Mouse (Mus musculus) layer of hippocampus, postnatal 10 days (tissue): Measurements from ENCODE around the gene Ddx60. TPM values are rescaled to one million over a fixed set of nuclear protein-coding genes. Genes with fewer than 3 reads are reported as not detected.
"Not testable (repeated sequence)": the region's sequence is repeated elsewhere in the genome, so short reads cannot be mapped to it uniquely, and the experiment has no call there.

Experiments used
- DNase-seq, 2 experiments: peaks; one replicate each; pipeline ENCODE4 v3.0.0; 2021; ENCODE audit warnings: low spot score in 2 of 2
- long read RNA-seq: library from polyadenylated mRNA; stranded (forward); transcript quantifications from one replicate; pipeline ENCODE4 v2.0.0, GENCODE M21; 2023
- total RNA-seq, 2 experiments: library from RNA; stranded (reverse); gene quantifications; 2 replicates each; pipeline ENCODE4 v1.2.3; 2021

Ddx60 gene
- total RNA-seq: under 1 TPM; 0.38 to 0.55 TPM
- long read RNA-seq: 0 reads

DNA sequence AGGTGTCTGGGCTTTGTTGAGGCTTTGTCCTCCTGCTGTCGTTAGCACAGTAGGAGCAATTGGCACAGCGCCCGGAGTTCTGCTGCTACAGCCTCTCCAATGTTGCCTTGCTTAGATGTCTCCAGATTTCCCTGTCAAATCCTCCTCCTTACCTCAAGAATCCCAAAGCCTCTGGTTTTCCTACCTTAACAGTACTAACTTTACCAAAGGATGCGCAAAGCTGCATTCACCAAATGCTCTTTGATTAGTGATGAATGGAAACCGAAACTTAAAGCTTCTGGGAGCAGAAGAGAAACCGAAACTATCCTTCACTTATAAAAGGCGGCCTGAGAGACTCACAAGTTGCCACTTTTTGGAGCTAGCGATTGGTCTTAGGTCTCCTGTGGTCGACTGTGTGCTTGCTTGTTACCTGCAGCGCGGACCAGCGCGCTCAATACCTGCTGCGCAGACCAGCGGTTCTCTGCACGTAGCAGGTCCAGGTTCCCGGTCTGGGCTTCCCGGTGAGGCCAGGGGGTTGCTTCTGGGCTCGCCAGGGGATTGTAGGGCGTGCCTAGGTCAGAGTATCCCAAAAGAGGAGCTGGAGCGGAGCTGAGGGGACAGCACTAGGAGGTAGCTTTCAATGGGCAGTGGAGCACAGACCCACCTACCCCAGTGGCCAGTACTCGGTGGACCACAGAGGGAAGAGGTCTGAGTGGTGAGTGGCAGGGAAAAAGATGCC, at the start of gene Ddx60:
Gene Ddx60 (plus strand): TSS at position 311 of the 718 bp plus-strand sequence.
- DNase-seq: peak; percentile 56 to 61

DNA sequence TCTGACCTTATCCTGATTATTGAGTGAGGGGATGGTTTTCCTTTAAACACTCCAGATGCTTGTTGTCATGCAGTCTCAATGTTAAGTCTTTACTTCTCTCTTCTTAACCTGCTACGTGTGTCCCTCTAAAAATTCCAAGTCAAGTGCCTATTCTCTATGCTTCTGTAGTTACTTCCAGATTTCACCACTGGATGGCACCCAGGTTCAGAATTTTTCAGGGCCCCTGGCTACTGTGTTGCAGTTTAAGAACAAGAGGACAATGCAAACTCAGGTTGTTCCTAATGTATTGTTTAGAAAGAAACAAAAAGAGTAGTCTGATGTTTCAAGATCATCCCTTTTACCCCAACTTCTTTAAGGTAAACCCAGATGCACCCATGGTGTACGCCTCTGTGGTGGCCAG, 33.8 kb upstream of the Ddx60 start:
- DNase-seq: peak; percentile 64 to 75

DNA sequence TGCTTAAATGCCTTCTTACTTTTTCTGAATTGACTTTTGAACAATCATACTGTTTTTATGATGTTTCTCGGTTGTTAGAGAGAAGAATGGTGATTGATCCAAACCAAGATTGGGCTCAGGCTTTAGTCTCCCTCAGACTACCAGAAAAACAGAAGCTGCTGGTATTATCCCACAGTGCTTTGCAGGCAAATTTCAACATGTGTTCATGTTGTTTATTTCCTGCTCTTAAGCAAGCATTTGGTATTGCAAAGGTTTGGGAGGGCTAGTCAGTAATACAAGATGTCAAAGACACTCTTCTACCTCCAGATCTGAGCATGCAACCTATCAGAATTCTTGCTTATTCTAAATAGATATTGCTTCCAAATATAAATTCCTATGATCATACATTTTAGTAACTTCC, 31.1 kb upstream of the Ddx60 start:
- DNase-seq: no peak

DNA sequence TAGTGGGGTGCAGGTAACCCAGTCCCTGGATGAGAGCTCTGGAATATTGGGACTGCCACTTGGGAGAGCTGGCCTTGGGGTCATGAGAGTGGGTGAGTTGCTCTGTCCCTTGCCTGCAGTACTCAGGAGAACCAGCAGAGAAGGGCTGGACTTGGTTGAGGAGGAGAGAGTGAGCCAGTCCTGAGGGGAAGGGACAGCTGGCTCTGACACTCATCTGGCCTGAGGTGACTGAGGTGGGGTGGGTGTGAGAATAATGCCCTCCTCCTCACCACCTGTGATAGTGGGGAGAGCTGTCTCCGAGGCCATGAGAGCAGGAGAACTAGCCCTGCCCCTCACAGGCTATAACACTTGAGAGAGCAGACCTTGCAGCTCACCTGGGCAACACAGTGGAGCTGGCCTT, 30.5 kb upstream of the Ddx60 start:
- no peak for DNase-seq

DNA sequence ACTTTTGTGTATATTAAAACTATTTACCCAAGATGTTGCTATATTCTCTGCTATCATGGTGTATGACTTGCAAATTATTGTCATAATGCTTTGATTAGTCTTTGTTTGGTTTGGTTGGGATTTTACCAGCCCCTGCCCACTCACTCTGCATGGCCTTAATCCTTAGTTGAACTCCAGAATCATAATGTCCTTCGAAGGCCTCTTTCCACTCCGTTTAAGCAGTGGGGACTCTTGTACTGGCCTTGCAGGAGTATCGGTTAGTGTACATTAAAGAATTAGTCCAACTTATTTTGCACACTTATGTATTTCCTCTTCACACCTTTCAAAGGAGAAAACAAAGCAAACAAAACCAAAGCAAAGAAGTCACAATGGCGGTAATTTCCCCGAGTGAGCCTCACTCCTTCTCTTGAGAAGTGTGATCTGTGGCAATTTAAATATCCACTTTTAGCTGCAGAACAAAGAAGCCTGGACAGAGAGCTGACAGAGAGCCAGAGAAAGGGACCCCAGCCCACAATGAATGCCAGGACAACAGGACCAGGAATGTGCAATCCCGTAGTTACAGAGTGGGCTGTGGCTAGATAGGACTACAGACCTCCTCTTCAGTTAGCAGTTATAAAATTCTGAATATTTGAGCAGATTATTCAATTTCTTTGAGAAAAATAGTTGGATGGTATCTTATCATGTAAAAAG, 26.7 kb upstream of the Ddx60 start:
- no peak for DNase-seq

DNA sequence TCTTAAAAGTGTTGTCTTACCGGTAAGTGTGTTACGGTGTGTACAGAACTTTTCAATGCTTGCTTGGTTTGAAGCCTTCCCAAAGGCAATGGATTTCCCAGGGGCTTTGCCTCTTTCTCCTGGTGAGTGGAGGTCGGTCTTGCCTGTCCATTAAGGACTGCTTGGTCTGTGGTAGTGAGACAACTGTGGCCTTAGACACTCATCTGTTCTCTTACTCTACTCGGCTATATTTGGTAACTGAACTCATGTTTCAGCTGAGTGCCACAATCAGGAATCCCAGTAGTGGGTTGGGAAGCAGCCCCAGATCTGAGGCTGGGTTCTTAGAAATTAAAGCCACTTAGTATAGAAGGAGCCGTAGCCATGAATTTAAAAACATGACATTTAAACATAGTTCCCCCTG, 25.4 kb upstream of the Ddx60 start, which contains the start of gene Palld:
Gene Palld (minus strand): TSS at position 170 of the 400 bp plus-strand sequence.
- no peak for DNase-seq

DNA sequence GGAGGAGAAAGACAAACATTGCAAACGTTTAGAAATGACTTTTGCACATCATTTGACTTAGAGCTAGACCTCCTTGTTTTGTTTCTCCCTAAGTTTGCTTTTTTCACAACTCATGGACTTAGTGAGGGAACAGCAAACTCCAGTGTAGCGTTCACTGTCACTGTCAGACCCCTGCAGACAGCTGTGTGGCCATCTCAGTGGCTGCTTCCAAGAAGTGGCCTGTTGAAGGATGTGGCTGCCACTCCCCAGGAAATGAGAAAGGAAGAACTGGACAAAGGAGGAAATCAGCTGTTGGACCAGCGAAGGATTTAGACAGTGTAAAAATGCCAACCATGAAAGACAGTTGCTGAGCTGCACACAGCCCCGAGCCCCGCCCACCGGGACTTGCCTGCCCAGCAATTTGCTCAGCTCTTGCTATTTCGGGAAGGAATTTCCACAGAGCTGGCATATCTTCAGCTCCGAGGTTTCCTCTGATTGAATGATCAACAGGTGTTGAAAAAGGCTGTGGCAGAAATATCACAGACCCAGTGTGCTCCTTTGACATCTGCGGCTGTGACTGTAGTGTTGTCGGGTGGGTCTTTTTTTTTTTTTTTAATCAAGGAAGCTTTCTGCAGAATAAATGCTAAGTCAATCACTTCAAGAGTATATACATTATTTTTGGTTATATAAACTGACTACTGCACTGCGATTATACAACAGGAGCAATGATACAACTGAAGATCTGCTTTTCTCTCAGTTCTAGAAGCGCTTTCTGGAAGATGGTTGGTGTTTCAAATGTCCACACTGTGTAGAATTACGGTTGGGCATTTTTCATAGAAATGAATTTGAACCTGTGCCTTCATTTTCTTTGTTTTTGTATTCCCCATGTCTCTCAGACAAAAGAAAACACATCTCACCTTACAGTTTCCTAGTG, 19.3 kb upstream of the Ddx60 start:
- DNase-seq: no peak

DNA sequence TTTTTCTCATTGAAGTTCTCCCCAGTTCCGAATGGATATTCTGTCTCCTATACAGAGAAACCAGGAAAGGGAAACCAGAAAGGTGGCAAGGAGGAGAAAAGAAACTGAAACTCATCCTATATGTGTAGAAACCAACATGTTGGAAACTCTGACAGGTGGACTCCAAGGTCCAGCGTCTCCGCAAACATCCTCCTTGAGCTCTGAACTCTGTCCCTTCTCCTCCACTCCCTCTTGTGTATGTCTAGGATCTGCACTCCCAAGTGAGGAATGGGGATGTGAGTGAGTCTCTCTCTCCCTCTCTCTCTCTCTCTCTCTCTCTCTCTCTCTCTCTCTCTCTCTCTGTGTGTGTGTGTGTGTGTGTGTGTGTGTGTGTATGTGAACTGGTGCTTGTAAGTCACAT, 18.6 kb upstream of the Ddx60 start:
- DNase-seq: no peak

DNA sequence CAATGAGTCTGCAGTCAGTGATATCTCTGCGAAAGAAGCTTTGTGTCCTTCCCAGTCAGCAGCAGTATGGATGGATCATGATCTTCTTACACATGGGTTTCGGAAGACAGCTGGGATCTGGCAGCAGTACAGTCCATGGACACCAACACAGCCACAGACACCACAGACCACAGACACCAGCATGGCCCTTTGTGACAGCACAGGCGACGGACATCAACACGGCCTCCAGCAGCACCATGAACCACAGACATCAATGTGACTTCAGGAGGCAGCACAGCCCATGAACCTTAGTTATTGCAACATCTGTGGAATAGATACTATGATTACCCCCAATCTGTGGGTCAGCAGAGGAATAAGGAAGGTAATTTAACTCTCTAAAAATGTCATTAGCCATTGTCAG, 15.1 kb upstream of the Ddx60 start:
- no peak for DNase-seq

DNA sequence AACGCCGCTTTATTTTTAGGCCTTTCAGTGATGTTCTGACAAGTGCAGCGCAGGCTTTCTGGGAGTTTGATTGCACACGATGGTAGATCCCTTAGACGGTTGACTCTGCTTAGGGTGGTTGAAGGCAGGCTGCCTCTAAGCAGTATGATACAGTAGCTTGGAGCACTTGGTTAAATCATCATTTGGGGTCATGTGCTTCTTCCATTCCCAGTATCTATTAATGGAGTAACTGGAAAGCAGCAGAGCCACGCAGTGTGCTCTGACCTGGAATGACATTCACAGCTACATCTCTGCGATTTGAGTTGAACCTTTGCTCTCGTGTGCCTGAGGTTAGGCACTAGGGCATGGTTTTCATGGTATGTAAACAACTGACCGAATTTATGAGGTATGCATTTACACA, 13.9 kb upstream of the Ddx60 start:
- DNase-seq: no peak

DNA sequence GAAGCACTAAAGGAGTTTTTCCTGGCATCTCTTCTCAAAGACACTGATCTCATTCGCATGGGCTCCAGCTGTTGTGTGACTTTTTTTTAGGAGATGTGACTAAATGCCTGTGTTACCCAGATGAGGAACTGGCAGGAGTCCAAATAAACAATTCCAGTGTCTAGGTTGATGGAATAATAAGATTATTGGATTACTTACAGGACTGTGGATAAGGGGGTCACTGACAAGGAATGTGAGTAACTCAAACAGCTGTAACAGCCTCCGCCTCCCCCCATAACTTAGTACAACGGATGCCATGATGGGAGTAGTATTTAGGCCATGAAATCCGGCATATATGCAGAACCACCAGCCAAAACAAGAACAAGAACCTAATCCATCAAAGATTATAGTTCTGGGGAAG, 10.6 kb upstream of the Ddx60 start:
- no peak for DNase-seq

DNA sequence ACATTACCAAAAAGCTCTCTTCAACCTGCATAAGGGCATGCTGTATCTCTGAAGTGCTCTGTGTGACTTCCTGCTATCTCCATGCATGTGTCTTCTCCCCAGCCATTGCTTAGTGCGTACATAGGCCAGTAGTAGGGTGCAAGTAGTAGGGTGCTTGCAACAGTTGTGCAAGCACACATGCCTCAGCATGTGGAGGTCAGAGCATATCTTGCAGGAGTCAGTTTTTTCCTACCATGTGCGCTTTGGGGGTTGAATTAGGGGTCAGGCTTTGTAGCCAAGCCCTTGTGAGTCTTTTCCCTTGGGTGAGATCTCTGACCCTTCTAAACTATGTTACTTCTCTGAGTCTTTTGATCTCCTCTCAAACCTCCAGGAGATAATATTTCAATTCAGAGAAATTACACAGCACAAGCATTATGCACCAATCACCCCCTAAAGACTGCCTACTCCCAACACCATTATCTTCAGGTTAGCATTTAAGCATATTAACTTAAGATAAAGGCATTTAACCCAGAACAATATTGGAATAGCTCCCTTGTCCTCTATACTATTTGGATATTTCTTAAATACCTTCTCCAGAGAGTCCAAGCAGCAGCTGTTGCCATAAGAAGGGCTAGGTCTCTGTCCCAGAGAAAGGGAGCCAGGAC, 8.6 kb upstream of the Ddx60 start:
- no peak for DNase-seq

DNA sequence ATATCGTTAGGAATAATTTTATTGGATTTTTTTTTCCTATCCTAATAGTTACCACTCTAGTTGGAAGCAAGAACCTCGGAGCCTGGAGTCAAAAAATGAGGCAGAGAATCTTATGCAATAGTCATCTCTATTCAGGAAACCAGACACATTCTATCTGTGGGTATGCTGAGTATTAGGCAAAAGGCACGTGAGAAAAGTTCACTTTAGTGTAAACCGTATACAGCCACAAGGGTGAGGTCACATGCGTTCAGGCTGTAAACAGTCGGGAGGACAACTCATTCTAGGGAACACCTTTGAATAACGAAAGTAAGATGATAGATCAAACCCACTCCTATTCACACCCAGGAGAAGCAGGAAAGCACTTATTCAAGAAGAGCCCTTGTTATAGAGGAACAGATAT, 7.5 kb upstream of the Ddx60 start:
- DNase-seq: no peak

DNA sequence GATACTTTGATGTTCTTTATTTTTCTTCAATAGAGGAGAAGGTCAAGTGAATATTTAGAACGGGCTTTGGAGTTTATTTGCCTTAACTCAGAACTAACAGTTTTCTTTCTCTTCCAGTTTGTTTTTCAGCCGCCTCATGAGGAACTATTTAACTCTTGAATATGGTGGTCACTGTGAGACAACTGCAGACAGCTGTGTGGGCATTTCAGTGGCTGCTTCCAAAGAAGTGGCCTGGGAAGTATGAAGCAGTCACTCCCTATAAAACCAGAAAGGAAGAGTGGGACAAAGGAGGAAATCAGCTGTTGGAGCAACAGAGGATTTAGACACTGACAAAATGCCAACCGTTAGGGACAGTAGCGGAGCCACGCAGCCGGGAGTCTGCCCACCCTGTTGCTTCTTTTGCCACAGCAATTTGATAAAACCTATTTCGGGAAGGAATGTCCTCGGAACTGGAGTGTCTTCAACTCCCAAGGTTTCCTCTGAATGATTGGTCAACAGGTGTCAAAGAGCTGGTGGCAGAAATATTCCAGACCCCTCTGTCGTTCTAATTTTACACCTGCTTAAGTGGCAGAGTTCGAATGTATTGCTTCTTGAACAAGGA, 6.3 kb upstream of the Ddx60 start:
- DNase-seq: no peak

DNA sequence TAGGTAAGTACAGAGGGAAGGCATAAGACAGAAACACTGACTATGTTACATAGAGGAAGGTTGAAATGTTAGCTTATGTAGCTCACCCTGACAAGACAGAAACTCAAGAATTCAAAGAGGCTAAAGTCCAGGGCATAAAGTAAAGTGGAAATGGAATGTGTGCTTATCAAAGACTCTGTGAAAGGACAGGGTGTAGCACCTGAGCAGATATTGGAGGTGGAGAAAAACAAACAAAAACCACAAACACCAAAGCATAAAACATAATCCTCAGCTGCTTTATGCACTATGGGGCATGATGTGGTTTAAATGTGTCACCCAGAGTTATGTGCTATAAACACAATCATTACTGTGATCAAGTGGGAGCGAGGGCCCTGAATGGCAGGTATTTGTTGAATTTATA, 3.4 kb upstream of the Ddx60 start:
- DNase-seq: no peak

DNA sequence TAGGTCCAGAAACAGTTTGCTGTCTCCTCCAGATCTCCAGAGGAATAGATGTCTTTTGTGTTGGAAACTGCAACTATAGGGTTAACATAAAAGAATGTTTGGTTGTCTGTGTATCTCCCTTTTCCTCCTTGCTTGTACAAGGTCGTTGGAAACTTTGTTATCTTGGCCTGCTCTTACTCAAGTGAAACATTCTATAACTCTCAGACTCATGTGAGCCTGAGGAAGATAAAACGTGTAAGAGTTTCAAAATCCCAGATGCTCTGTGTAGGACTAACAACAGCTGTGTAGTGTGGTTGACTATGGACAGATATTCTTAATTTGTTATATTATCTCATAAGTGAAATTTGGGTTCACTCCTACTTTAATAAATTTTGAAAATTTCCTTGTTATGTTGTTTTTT, 5.4 kb downstream of the Ddx60 start:
- no peak for DNase-seq

DNA sequence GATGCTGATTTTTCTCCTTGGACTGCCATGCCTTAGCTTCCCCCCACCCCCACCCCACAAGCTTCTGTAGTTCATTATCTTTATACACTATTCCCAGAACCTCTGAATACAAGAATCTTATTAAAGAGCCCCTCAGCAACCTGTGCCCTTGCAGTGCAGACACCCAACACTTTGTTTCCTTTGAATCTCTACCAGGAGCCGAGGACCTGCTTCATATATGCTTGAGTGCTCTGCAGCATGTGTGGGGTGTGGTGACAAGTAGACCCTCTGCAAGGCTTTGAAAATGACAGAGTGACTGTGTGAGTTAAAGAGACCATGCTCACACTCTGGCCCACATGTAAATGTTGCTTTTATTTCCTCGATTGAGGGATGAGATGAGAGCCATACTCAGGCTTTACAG, 9.7 kb downstream of the Ddx60 start:
- no peak for DNase-seq

DNA sequence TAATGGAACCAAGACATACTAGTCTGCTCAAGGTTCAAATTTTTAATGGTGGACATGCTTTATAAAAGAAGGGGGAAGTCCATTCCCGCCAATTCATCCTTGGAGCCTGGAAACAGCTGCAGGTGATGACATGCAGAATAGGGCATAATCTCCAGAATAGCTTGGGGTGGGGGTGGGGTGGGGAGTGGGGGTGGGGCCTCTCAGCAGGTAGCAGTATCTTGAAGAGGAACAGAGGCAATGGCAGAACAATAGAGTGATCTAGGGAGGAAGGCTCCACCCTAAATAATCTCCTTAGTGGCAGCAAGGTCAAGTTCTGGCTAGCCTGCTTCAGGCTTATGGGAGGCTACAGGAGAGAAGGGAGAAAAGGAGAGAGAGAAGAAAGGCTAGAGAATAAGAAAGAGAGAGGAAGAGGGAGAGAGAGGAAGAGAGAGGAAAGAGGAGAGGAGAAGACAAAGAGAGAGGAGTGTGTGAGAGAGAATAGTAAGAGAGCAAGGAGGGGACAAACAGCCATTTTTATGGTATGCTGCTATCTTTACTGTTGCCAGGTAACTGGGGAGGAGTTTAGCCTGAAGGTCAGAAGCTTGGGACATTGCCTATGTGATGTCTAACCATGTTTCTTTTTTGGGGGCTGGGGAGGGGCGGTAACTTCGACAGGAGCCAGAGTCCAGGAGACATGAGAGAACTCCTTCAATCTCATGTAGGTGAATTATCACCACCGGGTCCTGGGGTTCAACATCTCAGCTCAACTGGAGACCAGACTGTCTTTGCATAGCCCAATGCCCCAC, 36.9 kb downstream of the Ddx60 start:
- DNase-seq: not testable (repeated sequence)

DNA sequence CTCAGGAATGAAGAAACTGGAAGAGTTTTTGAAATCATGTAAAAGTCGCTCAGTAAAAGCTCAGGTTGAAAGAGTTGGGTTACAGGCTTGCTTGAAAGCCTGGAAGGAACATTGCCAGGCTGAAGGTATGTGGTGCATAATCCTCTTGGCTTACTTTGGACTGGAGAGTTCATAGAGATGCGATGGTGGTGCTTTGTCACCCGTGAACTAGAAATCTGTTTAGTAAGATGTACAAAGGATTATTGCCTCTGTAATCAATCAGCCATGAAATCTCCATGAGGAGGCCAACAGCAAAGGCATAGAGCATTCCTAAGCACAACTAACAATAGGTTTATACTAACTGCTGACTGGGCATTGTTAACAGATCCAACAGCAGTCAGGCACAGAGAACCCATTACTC, 41.7 kb downstream of the Ddx60 start:
- DNase-seq: no peak

DNA sequence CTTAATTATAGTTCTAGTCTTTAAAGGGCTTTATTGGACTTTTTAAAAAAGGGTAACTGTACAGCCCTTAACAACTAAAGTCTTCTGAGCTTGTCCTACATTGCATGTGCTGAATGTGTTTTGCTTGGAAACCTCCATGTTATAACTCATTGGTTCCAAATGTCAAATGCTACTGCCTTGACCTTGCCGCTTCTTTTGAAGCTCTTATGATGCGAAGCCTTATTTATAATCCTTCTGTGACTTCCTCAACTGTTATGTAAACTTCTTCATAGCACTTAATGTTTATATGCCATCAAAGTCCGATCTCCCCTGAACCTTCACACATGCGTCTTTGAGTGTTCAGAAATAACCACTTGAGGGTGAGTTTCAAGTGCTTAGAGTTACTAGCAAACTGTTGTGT, 57.1 kb downstream of the Ddx60 start:
- DNase-seq: no peak
